Mouse (Mus musculus) adrenal gland, adult 2 months (tissue): ENCODE results near the gene Gm10642. TPM values are rescaled to one million over a fixed set of nuclear protein-coding genes. Genes with fewer than 3 reads are reported as not detected.

Experiments
- DNase-seq: peaks from one replicate; pipeline ENCODE4 v3.0.0; 2021
- long read RNA-seq: library from polyadenylated mRNA; stranded (forward); transcript quantifications from one replicate; pipeline ENCODE4 v2.0.0, GENCODE M21; 2021
- polyA plus RNA-seq: library from polyadenylated mRNA; depleted of rRNA; stranded (reverse); fragments of >200 nt; gene quantifications from 2 replicates; pipeline ENCODE4 v1.2.3, GENCODE M21; 2012; rRNA removed
- total RNA-seq, 2 experiments: library from RNA; stranded (reverse); gene quantifications; 2 replicates each; pipeline ENCODE4 v1.2.3; 2021

The Gm10642 gene
- total RNA-seq (under 1 TPM; 0.35 to 0.69 TPM), polyA plus RNA-seq (2.7 and 4.8 TPM in 2 replicates)
- long read RNA-seq, result 0 reads

- peak; percentile 62 for DNase-seq
Observed at GRCm38 (mm10) chr9:70656130-70657007, at the start of gene Gm10642. Gene Gm10642, plus strand, starts transcription at chr9:70656251.

GRCm38 (mm10) chr9:70611026-70611673, 44.9 kb upstream of the Gm10642 start:
- no peak for DNase-seq

GRCm38 (mm10) chr9:70629711-70630110, 26.3 kb upstream of the Gm10642 start:
- DNase-seq, result no peak

- no peak for DNase-seq
Observed at GRCm38 (mm10) chr9:70631665-70632064, 24.4 kb upstream of the Gm10642 start.

- no peak for DNase-seq
Observed at GRCm38 (mm10) chr9:70636748-70637147, 19.3 kb upstream of the Gm10642 start.

- DNase-seq, result no peak
Observed at GRCm38 (mm10) chr9:70650260-70650659, 5.8 kb upstream of the Gm10642 start.

- no peak for DNase-seq
Observed at GRCm38 (mm10) chr9:70650994-70651393, 5.1 kb upstream of the Gm10642 start.

- no peak for DNase-seq
Observed at GRCm38 (mm10) chr9:70652221-70652620, 3.8 kb upstream of the Gm10642 start.

GRCm38 (mm10) chr9:70653875-70654274, 2.2 kb upstream of the Gm10642 start:
- no peak for DNase-seq

- DNase-seq, result no peak
Observed at GRCm38 (mm10) chr9:70654496-70654895, 1.6 kb upstream of the Gm10642 start.

GRCm38 (mm10) chr9:70655764-70656129, 304 bp upstream of the Gm10642 start:
- DNase-seq, result no peak

GRCm38 (mm10) chr9:70657013-70657967, 1.2 kb downstream of the Gm10642 start, which contains the start of gene Mindy2:
Gene Mindy2, minus strand, starts transcription at chr9:70657174.
- DNase-seq, result peak; percentile 99

- no peak for DNase-seq
Observed at GRCm38 (mm10) chr9:70658266-70658665, 2.2 kb downstream of the Gm10642 start.

- no peak for DNase-seq
Observed at GRCm38 (mm10) chr9:70664847-70665246, 8.8 kb downstream of the Gm10642 start.

- no peak for DNase-seq
Observed at GRCm38 (mm10) chr9:70665372-70666145, 9.5 kb downstream of the Gm10642 start.

- no peak for DNase-seq
Observed at GRCm38 (mm10) chr9:70666811-70667210, 10.8 kb downstream of the Gm10642 start.

GRCm38 (mm10) chr9:70668048-70668447, 12.0 kb downstream of the Gm10642 start:
- no peak for DNase-seq

GRCm38 (mm10) chr9:70669197-70669596, 13.1 kb downstream of the Gm10642 start:
- no peak for DNase-seq

GRCm38 (mm10) chr9:70670381-70670780, 14.3 kb downstream of the Gm10642 start:
- DNase-seq, result no peak

- no peak for DNase-seq
Observed at GRCm38 (mm10) chr9:70671278-70671677, 15.2 kb downstream of the Gm10642 start.
